Mouse (Mus musculus) yolk sac, embryonic 10.5 days (tissue): ENCODE results near the gene Wdpcp.

Source experiments
- DNase-seq: peaks from one replicate; pipeline ENCODE4 v3.0.0-alpha.2; 2017; ENCODE audit warnings: low spot score

The Wdpcp gene

DNA sequence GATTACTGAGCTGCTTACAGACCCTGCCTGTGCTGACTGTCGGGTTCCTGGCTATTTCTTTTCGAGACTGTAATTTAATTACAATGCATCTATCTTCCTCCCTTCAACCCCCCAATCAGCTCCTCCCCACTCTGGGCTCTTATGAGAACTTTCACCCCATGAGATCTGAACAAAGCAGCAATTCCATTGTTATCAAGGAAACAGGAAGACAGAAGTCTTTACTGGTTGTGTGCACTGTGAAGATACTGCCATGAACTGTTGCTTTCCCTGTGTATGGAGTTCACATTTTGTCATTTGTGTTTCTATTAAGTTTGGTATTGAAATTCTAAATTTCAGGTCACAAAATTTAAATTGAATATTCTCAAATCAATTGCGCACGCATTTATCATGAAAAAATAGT is 177.5 kb downstream of the Wdpcp start:
- no peak for DNase-seq

DNA sequence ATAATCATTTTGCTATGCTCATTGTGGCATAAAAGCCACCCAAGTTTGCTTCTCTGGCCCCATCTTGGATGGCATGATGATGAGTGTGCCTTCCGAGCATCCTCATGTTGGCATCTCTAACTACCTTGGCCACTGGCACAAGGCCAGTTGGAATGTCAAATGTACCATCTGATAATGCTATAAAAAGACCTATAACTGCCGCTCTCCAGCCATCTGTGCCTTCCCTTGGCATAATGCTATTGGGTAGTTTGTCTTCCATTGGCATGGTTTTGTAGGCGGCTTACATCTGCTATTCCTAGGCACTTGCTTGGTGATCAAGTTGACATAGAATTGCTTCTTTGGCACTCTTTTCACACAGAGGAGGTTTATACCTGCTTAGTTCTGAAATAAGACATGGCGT is 191.2 kb downstream of the Wdpcp start:
- DNase-seq: no peak

DNA sequence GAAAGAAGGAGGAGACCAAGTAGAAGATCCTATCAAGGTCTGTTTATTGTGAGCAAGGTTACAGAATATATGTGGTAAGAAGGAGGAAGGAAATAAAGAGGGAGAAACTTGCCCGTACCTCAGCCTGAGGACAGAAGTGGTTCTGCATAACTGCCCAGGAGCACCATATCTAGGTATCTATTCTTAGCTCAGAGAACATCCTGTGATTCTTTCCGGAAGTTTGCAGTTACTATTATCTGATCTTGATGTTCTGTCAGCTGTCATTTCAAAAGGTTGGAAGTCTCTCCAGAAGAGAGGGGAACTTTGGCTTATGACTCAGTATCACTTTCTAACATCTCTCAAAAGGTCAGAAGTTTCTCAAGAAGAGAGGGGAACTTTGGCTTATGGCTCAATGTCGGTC is 216.8 kb downstream of the Wdpcp start:
- no peak for DNase-seq

DNA sequence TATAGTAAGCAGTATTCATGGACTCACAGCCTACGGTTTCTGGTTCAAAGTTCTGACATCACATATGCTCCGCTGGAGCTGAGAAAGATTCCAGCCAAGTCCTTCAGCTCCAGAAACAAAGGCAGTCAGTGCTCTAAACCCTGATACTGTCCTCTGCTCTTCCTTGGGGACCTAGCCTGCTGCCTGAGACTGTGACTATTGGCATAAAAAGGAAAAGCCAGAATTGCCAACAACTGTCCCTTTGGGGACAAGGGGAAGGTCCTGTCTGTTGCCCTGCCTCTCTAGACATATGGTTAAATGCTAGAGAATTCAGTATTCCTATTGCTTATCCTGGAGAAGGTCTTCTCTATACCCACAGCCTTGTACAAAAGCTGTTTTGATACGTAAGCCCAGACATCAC is 252.9 kb downstream of the Wdpcp start:
- DNase-seq: no peak

DNA sequence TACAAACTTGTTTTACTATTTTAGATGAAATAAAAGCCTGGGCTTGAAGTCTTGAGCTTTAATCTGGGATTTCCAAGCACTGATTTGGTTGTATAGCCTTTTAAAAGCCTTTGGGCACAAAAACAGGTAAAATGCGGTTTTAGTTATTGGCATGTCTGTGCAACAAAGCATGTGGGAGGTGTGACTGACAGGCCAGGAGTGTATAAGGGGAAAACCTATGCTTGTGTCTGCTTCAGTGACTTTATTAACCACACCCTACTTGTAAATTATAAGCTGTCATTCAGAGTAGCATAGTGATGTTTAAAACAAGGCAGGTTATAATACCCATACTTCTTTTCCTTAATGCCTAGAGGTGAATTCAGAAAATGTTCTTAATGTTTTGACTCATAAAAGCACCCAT is 254.5 kb downstream of the Wdpcp start:
- no peak for DNase-seq

DNA sequence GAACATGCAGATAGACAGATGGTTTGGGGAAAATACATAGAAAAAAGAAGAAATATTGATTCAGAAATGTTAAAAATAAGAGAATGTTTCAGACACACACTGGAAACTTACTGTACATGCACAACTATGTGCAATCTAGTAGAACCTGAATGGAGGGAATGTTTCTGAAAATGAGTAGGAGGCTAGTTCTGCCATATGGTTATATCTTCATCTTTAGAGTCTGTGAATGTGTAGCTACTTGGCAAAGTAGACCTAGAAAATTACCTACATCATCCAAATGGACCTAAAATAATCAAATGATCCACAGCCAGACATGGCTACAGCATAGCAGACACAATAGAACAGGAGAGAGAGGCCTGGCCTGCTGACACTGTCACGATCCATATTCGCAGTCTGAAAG is 275.0 kb downstream of the Wdpcp start:
- DNase-seq: no peak

DNA sequence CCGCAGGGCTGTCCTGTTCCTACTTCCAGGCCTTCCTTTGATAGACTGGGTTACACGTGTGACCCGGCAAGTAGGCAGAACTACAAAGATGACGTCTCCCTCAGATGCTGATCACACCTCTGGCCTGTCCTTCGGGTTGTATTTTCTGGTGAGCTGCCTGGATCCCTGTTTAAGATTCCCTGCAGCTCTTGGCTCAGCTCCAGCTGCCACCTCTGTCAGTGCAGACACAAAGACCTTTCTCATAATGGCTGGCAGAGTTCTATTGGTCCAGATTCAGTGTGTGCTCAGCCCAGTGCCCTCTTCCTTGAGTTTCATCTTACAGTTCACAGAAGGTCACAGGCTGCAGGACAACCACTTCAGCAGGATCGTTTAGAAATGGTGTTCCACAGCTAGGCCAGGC is 292.0 kb downstream of the Wdpcp start:
- no peak for DNase-seq

DNA sequence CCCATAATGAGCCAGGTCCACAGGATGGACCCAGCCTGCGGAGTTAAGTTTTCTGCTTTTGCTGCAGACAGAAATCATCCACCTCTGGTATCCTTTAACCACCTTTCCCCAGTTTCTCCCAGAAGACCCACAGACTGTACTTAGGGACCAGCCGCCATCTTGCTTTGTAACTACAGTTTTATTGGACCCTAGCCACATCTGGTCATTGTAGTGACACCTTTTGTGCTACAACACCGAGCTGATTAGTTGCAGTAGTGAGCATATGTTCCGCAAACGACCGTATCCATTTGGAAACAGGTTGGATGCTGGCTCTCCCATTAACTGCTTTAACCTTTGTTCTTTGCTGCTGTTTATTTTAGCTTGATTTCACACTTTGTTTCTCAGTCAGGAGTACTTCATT is 292.5 kb downstream of the Wdpcp start:
- DNase-seq: no peak

DNA sequence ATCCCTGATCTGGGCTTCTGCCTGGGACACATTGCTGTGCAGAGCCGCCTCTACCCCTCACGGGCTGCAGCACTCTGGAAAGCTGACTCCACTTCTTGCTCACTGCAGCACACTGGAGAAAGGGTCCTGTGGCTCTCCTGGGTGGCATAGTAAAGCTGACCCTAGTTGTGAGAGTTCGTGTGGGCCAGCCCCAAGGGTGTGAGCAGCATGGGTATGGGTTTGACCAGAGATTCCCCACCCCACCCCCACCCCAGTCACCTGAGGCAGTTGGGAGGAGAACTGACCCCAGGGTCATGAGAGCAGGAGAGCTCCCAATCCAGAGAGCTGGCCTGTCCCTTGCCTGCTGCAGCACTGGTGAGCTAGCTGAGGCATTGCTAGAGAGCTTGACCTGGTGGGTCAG is 296.6 kb downstream of the Wdpcp start:
- DNase-seq: no peak

DNA sequence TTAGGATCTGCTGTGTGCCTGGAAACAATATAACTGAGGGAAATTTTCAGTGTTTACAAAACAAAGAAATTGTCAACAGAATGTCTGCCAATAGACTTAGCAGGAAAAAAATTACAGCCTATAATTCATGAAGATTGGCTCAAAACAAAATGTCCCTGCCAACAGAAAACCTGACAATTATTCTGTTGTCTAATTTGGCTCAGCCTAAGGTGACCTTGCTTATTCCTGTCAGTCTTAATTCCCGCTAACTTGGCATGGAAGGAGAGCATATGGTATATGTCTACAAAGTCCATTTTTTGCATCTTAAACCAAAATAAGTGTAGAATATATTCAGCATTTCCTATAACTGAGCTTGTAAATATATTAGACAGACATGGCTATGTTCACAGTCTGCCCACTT is 298.8 kb downstream of the Wdpcp start:
- DNase-seq: no peak

DNA sequence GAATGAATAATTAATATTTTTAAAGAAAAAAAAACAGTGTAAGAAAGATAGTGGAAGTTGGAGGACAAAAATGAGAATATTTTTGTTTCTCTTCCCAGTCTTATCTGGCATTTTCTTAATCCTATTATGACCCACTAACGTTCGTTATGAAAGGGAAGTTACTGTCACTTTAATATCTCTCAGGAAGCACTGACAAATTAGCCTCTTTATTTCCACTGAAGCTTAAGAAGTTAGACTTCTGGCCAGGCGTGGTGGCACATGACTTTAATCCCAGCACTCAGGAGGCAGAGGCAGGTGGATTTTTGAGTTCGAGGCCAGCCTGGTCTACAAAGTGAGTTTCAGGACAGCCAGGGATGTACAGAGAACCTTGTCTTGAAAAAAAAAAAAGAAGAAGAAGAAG is 299.7 kb downstream of the Wdpcp start:
- no peak for DNase-seq

DNA sequence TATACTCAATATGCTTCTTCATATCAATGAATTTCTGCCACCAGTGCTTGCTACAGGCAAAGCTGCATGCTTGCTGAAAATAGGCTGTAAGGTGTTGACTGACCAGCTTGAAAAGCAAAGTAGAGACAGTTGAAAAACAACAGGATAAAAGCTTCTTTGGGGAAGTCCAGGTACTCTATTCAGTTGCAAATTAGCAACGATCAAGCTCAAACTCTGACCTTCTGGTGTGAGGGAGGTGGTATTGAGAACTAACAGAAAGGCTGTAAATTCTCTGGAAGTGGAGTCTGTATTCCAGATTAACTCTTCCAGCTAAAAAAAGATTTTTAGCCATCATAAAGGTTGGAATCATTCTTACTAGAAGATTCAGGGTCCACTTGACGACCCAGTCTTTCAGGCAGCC is 303.0 kb downstream of the Wdpcp start:
- no peak for DNase-seq

DNA sequence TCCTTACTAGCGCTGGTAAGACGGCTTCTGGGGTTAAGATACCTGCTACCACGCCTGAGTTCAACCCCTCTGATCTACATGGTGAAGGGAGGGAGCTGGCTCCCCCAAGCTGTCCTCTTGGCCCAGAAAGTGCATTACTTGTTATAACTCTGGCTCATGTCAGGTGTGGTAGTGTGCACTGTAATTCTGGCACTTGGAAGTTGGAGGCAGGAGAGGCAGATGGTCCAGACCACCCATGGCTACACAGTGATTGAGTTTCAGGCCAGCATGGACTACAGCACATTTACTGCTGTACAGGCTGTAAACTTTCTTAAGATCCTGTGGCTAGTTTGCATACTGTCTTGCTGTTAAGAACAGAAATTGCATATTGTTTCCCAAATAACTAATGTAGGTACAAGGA is 322.7 kb downstream of the Wdpcp start:
- DNase-seq: no peak

DNA sequence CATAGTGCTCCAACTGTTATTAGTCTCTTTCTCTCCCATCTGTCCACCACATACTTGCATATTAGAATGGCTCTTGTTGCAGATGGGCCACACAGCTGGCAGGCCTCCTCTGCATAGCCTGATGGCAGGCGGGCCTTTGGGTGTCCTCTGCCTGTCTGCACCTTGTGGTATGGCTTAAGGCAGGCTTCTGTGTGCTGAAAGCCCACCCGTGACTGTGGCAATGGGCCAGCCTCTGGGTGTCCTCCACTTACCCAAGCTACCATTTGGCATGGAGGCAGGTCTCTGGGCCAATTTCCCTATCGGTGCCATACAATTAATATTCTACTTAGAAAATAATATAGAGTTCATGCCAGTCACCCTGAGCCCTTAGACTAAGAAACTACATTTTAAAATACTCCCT is 350.5 kb downstream of the Wdpcp start:
- no peak for DNase-seq
